Mouse (Mus musculus): ENCODE measurements around the gene Ptms.

DNA sequence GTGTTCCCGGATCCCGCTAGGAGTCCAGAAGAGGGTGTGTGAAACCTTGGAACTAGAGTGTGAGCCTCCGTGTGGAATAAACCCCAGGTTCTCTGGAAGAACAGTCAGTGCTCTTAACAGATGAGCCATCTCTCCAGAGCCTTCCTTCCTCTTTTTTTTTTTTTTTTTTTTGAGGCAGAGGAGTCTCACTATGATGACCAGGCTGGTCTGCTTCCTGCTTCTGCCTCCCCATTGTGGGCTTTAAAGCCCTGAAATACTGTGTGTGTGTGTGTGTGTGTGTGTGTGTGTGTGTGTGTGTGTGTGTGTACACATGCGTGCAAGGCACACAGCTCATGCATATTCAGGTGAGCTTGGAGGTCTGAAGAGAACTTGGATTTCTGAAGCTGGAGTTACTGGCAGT, 1.6 kb upstream of the Ptms start:
- TF ChIP-seq CTCF (IDR thresholded peaks at IDR 0.05; ENCODE audit: control insufficient read depth, insufficient read depth, low read length) (no peak), POLR2A (IDR thresholded peaks at IDR 0.05; ENCODE audit: borderline replicate concordance, control insufficient read depth, low read depth, low read length) (no peak)
